In the genomic region with DNA sequence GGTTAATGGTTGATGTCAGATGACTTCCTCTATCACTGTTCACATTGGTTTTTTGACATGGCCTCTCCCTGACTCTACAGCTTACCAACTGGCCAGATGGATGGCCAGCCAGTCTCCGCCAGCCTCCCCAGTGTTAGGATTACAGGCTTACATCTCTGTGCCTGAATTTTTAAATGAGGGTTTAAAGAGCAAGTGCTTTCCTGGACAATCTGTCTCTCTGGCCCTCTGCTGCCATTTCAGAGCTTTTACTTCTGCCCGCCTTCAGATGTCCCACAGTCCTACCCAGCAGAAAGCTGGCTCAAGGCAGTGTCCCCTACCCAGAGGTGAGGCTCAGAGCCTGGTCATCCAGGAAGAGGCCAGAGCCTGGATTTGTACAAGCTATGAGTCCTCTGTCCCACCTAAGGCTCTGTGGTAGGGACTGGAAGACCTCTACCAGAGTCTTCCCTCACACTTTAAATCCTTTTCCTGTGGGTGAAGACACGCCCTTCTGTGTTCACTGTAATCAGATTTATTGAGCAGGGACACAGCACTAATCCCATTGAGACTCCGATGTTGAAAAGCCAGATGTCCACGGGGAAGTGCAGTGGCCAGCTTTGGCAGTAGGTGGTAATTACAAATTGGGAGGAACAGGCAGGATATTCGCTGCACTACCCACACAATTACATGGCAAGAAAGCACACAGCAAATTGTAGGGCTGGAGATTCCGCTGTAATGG, we compare ENCODE assay signal across 19 mouse cellular contexts. TPM values are rescaled to one million over a fixed set of nuclear protein-coding genes. Genes with fewer than 3 reads are reported as not detected.
DNase-seq lines count a peak whose midpoint lies in the region; ATAC-seq and TF ChIP-seq lines count a peak whose summit lies in the region.
"Had no signal": no experiment of that assay in that cellular context is flagged by ENCODE, and none has a peak within 500 bp of the region (broad histone marks: within the 10 kb centered on the region; RNA-seq: fewer than 3 reads in every experiment).

No protein-coding gene starts in this region.

- no peaks in the 10 kb centered on the region for H3K27me3 ChIP-seq in kidney, embryonic 14.5 days (ENCODE audit: control insufficient read depth, insufficient read depth, low read length)
- no peaks in the 10 kb centered on the region for H3K27me3 ChIP-seq in forebrain, embryonic 15.5 days
- H3K27me3 ChIP-seq in midbrain, postnatal 0 days (ENCODE audit: insufficient read depth, low read length) = no peaks in the 10 kb centered on the region

- H3K9ac ChIP-seq in kidney, embryonic 14.5 days (ENCODE audit: low read depth, low read length) = no peak overlapping the region
- no peak overlapping the region for H3K9ac ChIP-seq in forebrain, embryonic 15.5 days (replicated peaks)
- no peak overlapping the region for H3K9ac ChIP-seq in midbrain, postnatal 0 days (replicated peaks; ENCODE audit: low read length, poor library complexity, severe bottlenecking)
- H3K9ac ChIP-seq: limb, embryonic 15.5 days; liver, postnatal 0 days; midbrain, embryonic 12.5 days; neural tube, embryonic 12.5 days had no signal

- no peaks in the 10 kb centered on the region for H3K9me3 ChIP-seq in kidney, embryonic 14.5 days (ENCODE audit: control insufficient read depth, low read length)
- H3K9me3 ChIP-seq in forebrain, embryonic 15.5 days = no peaks in the 10 kb centered on the region
- H3K9me3 ChIP-seq in midbrain, postnatal 0 days (ENCODE audit: low read length) = no peaks in the 10 kb centered on the region
- H3K9me3 ChIP-seq: limb, embryonic 15.5 days; midbrain, embryonic 12.5 days; neural tube, embryonic 12.5 days had no signal

- H3K4me1 ChIP-seq in kidney, embryonic 14.5 days (ENCODE audit: control insufficient read depth, insufficient read depth, low read length) = peaks cover 24% of the 10 kb centered on the region
- peaks cover 37% of the 10 kb centered on the region for H3K4me1 ChIP-seq in forebrain, embryonic 15.5 days
- H3K4me1 ChIP-seq in midbrain, postnatal 0 days (ENCODE audit: insufficient read depth, low read length) = peaks cover 5% of the 10 kb centered on the region

- no peak for TF ChIP-seq CTCF in midbrain, postnatal 0 days (IDR thresholded peaks at IDR 0.05)

- peak; percentile 9 for DNase-seq in cerebellum, adult 9-11 months
- DNase-seq in cerebellum, adult 11-12 months = no peak
- DNase-seq in kidney, adult 8-10 months = no peak
- DNase-seq in midbrain, postnatal 0 days (ENCODE audit: low spot score) = peak; percentile 30
- DNase-seq: cerebellum, adult 11 months; embryo, embryonic 11 days; kidney, postnatal 25 days; liver, postnatal 0 days; lung, postnatal 36 days; thymus, adult 2 months had no signal

- ATAC-seq in kidney, embryonic 14.5 days (ENCODE audit: low FRiP score, low TSS enrichment) = no peak
- ATAC-seq in forebrain, embryonic 15.5 days (replicated peaks) = no peak
- ATAC-seq in midbrain, postnatal 0 days (ENCODE audit: low FRiP score) = no peak
- no peak for ATAC-seq in erythroid progenitor cell, adult 5-6 weeks (replicated peaks; ENCODE audit: low FRiP score, poor library complexity, severe bottlenecking)
- ATAC-seq in erythroblast, adult 5-6 weeks (replicated peaks; ENCODE audit: low FRiP score, poor library complexity, severe bottlenecking) = no peak
- ATAC-seq: inflammation-experienced regulatory T-cells, adult 6 months; liver, postnatal 0 days; Patski had no signal

- no peak overlapping the region for H3K4me2 ChIP-seq in kidney, embryonic 14.5 days (replicated peaks; ENCODE audit: low read depth, low read length)
- no peak overlapping the region for H3K4me2 ChIP-seq in forebrain, embryonic 15.5 days (replicated peaks)
- H3K4me2 ChIP-seq in midbrain, postnatal 0 days (ENCODE audit: low read depth, low read length, poor library complexity, severe bottlenecking) = no peak overlapping the region
- H3K4me2 ChIP-seq: limb, embryonic 15.5 days; midbrain, embryonic 12.5 days; neural tube, embryonic 12.5 days had no signal

- H3K4me3 ChIP-seq in kidney, embryonic 14.5 days (ENCODE audit: low read length) = no peak overlapping the region
- H3K4me3 ChIP-seq in forebrain, embryonic 15.5 days = no peak overlapping the region
- H3K4me3 ChIP-seq in midbrain, postnatal 0 days (ENCODE audit: low read depth, low read length) = no peak overlapping the region
- H3K4me3 ChIP-seq: limb, embryonic 15.5 days; midbrain, embryonic 12.5 days; neural tube, embryonic 12.5 days had no signal

- H3K36me3 ChIP-seq in kidney, embryonic 14.5 days (ENCODE audit: control insufficient read depth, insufficient read depth, low read length) = no peaks in the 10 kb centered on the region
- H3K36me3 ChIP-seq in forebrain, embryonic 15.5 days = no peaks in the 10 kb centered on the region
- no peaks in the 10 kb centered on the region for H3K36me3 ChIP-seq in midbrain, postnatal 0 days (ENCODE audit: insufficient read depth, low read length)
- H3K36me3 ChIP-seq: limb, embryonic 15.5 days; midbrain, embryonic 12.5 days; neural tube, embryonic 12.5 days had no signal

- WGBS in kidney, embryonic 14.5 days = 69% methylated on average over 7 of the region's 7 CpGs
- WGBS in forebrain, embryonic 15.5 days = 29% methylated on average over 7 of the region's 7 CpGs
- WGBS in midbrain, postnatal 0 days = 33% methylated on average over 7 of the region's 7 CpGs

- peak overlapping the region; percentile 18; the same call in 1 of the 2 replicates for H3K27ac ChIP-seq in kidney, embryonic 14.5 days (ENCODE audit: low read depth, low read length)
- H3K27ac ChIP-seq in forebrain, embryonic 15.5 days (replicated peaks) = peak overlapping the region; percentile 3; the same call in 1 of the 2 replicates
- H3K27ac ChIP-seq in midbrain, postnatal 0 days (ENCODE audit: low read depth, low read length) = peak overlapping the region; percentile 38; the same call in 1 of the 2 replicates
- H3K27ac ChIP-seq: limb, embryonic 15.5 days; midbrain, embryonic 12.5 days; neural tube, embryonic 12.5 days had no signal

RNA-seq across cellular contexts. Expression of a gene that starts 32.1 kb away (rescaled TPM):
- 6.3 and 12.4 TPM in 2 replicates for polyA plus RNA-seq in kidney, embryonic 14.5 days (2014; fragmentation: Nextera tagmentation; extraction: Ambion mirVana)
- polyA plus RNA-seq in forebrain, embryonic 15.5 days (2015; fragmentation: Nextera tagmentation; extraction: Ambion mirVana) = 6.6 and 8.0 TPM in 2 replicates
- total RNA-seq in midbrain, postnatal 0 days (2014; rRNA removed) = 12.6 and 15.2 TPM in 2 replicates
- 4.1 and 4.7 TPM in 2 replicates for polyA plus RNA-seq in midbrain, postnatal 0 days (2015; fragmentation: Nextera tagmentation; extraction: Ambion mirVana)
- total RNA-seq in erythroid progenitor cell, adult 5-6 weeks (2015; ENCODE audit: low replicate concordance) = not detected in 2 replicates
- total RNA-seq in erythroid progenitor cell, adult 5-6 weeks (2017; ENCODE audit: low replicate concordance) = not detected in 2 replicates
- total RNA-seq in erythroblast, adult 5-6 weeks (2015; ENCODE audit: low replicate concordance) = not detected in 2 replicates
- total RNA-seq in erythroblast, adult 5-6 weeks (2017; ENCODE audit: low replicate concordance) = not detected in 2 replicates
- polyA plus RNA-seq: inflammation-experienced regulatory T-cells, adult 6 months; liver, postnatal 0 days; Patski had no signal

RNA-seq across cellular contexts. Expression of a gene that starts 49.3 kb away (rescaled TPM):
- polyA plus RNA-seq in kidney, embryonic 14.5 days (2014; fragmentation: Nextera tagmentation; extraction: Ambion mirVana) = 52.4 and 53.9 TPM in 2 replicates
- 51.8 and 52.5 TPM in 2 replicates for polyA plus RNA-seq in forebrain, embryonic 15.5 days (2015; fragmentation: Nextera tagmentation; extraction: Ambion mirVana)
- total RNA-seq in midbrain, postnatal 0 days (2014; rRNA removed) = 58.3 and 60.8 TPM in 2 replicates
- 34.4 and 36.5 TPM in 2 replicates for polyA plus RNA-seq in midbrain, postnatal 0 days (2015; fragmentation: Nextera tagmentation; extraction: Ambion mirVana)
- total RNA-seq in erythroid progenitor cell, adult 5-6 weeks (2015; ENCODE audit: low replicate concordance) = 13.4 and 16.9 TPM in 2 replicates
- 12.1 and 14.3 TPM in 2 replicates for total RNA-seq in erythroid progenitor cell, adult 5-6 weeks (2017; ENCODE audit: low replicate concordance)
- total RNA-seq in erythroblast, adult 5-6 weeks (2015; ENCODE audit: low replicate concordance) = 10.0 and 10.4 TPM in 2 replicates
- total RNA-seq in erythroblast, adult 5-6 weeks (2017; ENCODE audit: low replicate concordance) = 7.1 and 17.3 TPM in 2 replicates

RNA-seq across cellular contexts. Expression of a gene that starts 57.2 kb away (rescaled TPM):
- 82.4 and 83.1 TPM in 2 replicates for polyA plus RNA-seq in kidney, embryonic 14.5 days (2014; fragmentation: Nextera tagmentation; extraction: Ambion mirVana)
- polyA plus RNA-seq in forebrain, embryonic 15.5 days (2015; fragmentation: Nextera tagmentation; extraction: Ambion mirVana) = 83.7 and 89.1 TPM in 2 replicates
- 121 and 126 TPM in 2 replicates for total RNA-seq in midbrain, postnatal 0 days (2014; rRNA removed)
- 82.1 and 82.4 TPM in 2 replicates for polyA plus RNA-seq in midbrain, postnatal 0 days (2015; fragmentation: Nextera tagmentation; extraction: Ambion mirVana)
- total RNA-seq in erythroid progenitor cell, adult 5-6 weeks (2015; ENCODE audit: low replicate concordance) = 31.7 and 33.1 TPM in 2 replicates
- total RNA-seq in erythroid progenitor cell, adult 5-6 weeks (2017; ENCODE audit: low replicate concordance) = 25.0 and 55.8 TPM in 2 replicates
- 11.5 and 18.8 TPM in 2 replicates for total RNA-seq in erythroblast, adult 5-6 weeks (2015; ENCODE audit: low replicate concordance)
- 22.2 and 27.9 TPM in 2 replicates for total RNA-seq in erythroblast, adult 5-6 weeks (2017; ENCODE audit: low replicate concordance)

Comparison
In these comparisons a context has a peak if more than half of its experiments do, and no peak if none do; other contexts are left out.
1. DNase-seq: peak in cerebellum, adult 9-11 months (single experiment) and midbrain, postnatal 0 days (single experiment); none in cerebellum, adult 11-12 months (single experiment) and kidney, adult 8-10 months (0 of 2).
2. RNA of a gene that starts 32.1 kb away (total RNA-seq): 12.6 to 15.2 TPM in midbrain, postnatal 0 days; not detected in erythroid progenitor cell, adult 5-6 weeks and not detected in erythroblast, adult 5-6 weeks; every median in the first group is over 10 times any median in the second.
3. Peak in every context shown above with its lines, with median percentiles within 50 percentile points of each other: H3K27ac ChIP-seq.